Mouse (Mus musculus) brain, embryonic 18.5 days (tissue): Measurements from ENCODE around the gene Vmn1r67.

Source experiments
- DNase-seq: peaks from one replicate; pipeline ENCODE4 v3.0.0-alpha.2; 2012; ENCODE audit warnings: low read depth, low spot score

Gene Vmn1r67

DNA sequence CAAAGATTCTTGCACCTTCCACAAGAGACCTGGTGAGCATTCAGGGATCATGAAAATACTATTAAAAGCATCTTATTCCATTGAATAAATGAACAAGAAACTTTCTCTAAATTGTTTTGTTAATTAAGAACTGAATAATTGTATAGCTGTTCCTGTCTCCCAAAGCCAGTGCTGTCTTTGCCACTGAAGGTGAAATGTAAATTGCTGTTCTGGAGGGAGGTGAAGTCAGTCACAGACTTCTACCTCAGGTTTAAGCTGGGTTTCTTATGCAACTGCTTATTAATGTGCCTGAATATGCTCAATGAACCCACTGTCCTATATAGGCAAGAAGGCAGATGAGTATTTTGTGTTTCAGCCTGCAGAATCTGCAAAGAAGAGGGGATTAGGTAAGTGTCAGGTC, at the start of gene Vmn1r67:
Vmn1r67 (plus strand) TSS at position 301 of the 400 bp plus-strand sequence.
- no peak for DNase-seq

DNA sequence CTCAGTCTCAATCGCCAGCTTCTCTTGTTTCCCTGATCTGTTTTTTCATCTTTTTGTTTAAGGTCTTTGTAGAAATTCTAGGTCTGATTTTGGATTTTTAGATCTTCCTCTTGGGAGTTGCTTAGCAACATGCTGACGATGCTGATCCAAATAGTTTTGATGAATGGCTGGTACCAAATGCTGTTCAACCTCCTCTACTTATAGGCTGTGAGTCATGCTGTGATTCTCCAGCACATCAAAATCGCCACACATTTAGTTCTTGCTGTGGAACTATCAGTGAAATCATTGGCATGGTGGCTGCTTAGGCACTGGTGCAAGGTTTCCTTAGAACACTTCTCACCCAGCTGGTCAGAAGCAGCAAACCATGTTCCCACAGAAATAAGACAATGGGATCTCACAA, 15.0 kb downstream of the Vmn1r67 start:
- DNase-seq: no peak

- DNase-seq: no peak
These were observed 36.7 kb downstream of the Vmn1r67 start for GRCm38 (mm10) chr7:10479813-10480212.

GRCm38 (mm10) chr7:10480588-10481233, 37.6 kb downstream of the Vmn1r67 start:
- peak; percentile 24 for DNase-seq

- peak; percentile 85 for DNase-seq
These were observed 51.8 kb downstream of the Vmn1r67 start, which contains the start of gene Zik1 for GRCm38 (mm10) chr7:10494786-10495521. Gene Zik1 (minus strand): TSS chr7:10495394.

DNA sequence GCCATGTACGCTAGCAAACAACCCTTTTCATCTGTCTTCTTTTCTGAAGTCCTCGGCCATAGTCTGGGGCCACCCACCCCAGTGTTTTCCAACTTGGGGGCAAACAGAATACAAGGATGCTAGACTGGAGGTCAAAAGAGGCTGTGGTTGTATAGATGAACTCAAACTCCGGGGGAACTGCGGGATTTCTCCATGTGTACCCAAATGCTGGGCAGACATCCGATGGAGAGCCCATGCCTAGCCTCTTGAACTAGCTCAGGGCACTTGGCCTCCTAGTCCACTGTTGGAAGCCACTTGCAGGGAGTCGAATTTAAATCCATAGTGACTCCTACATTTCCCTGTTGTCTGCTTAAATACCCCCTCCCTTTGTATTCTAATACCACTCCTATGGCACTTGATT, 52.4 kb downstream of the Vmn1r67 start:
- DNase-seq: no peak
